Mouse (Mus musculus) heart, postnatal 4 days (tissue): ENCODE results near the gene Prh1. TPM values are rescaled to one million over a fixed set of nuclear protein-coding genes. Genes with fewer than 3 reads are reported as not detected.
"Not testable (repeated sequence)": the region's sequence is repeated elsewhere in the genome, so short reads cannot be mapped to it uniquely, and the experiment has no call there.

Experiments used
- DNase-seq: peaks from one replicate; pipeline ENCODE4 v3.0.0; 2021
- total RNA-seq, 2 experiments: library from RNA; stranded (reverse); gene quantifications; 2 replicates each; pipeline ENCODE4 v1.2.3; 2021

Prh1 gene
- total RNA-seq = not detected

- not testable (repeated sequence) for DNase-seq
Measured at GRCm38 (mm10) chr6:132569509-132569908, at the start of gene Prh1. Gene Prh1, plus strand, starts transcription at chr6:132569809.

GRCm38 (mm10) chr6:132595613-132596012 is 26.0 kb downstream of the Prh1 start, which contains the start of gene Prp2:
Gene Prp2, plus strand, starts transcription at chr6:132595913.
- DNase-seq = not testable (repeated sequence)

Other genes starting within 250 kb of the Prh1 start
- not detected for gene Gm8882, start 205.7 kb upstream of the Prh1 start, total RNA-seq
- not detected for gene Prp2, start 26.1 kb downstream of the Prh1 start, total RNA-seq
- not detected for gene A630073D07Rik, start 81.7 kb downstream of the Prh1 start, total RNA-seq
- not detected for gene Tas2r120, start 87.1 kb downstream of the Prh1 start, total RNA-seq
- not detected for gene Tas2r121, start 131.2 kb downstream of the Prh1 start, total RNA-seq
- not detected for gene Tas2r122, start 142.1 kb downstream of the Prh1 start, total RNA-seq
- gene Tas2r115, start 168.2 kb downstream of the Prh1 start, total RNA-seq = not detected
- gene Tas2r124, start 184.9 kb downstream of the Prh1 start, total RNA-seq = not detected
- gene Tas2r102, start 192.3 kb downstream of the Prh1 start, total RNA-seq = not detected
- not detected for gene Tas2r136, start 208.4 kb downstream of the Prh1 start, total RNA-seq
- gene Tas2r117, start 233.0 kb downstream of the Prh1 start, total RNA-seq = not detected